Mouse (Mus musculus): Measurements from ENCODE around the gene Pmepa1. TPM values are rescaled to one million over a fixed set of nuclear protein-coding genes. Genes with fewer than 3 reads are reported as not detected.

The Pmepa1 gene
- polyA plus RNA-seq, 1 experiment: 25.1 TPM

- TF ChIP-seq EP300 (IDR thresholded peaks at IDR 0.05; ENCODE audit: insufficient read depth, low read depth, low read length) (no peak), CTCF (IDR thresholded peaks at IDR 0.05; ENCODE audit: low read depth, low read length) (no peak), POLR2A (IDR thresholded peaks at IDR 0.05; ENCODE audit: insufficient read depth, low read length) (no peak)
- Histone ChIP-seq H3K4me1 (ENCODE audit: control insufficient read depth, insufficient read depth, low read length) (peaks cover 33% of the 10 kb centered on the region), H3K4me3 (ENCODE audit: low read depth, low read length) (no peak overlapping the region), H3K9ac (ENCODE audit: low read depth, poor library complexity, severe bottlenecking) (no peak overlapping the region), H3K9me3 (replicated peaks; ENCODE audit: control insufficient read depth, insufficient read depth, low read length, poor library complexity, severe bottlenecking) (no peaks in the 10 kb centered on the region), H3K36me3 (ENCODE audit: control insufficient read depth, insufficient read depth, low read length, poor library complexity, severe bottlenecking) (no peaks in the 10 kb centered on the region), H3K27ac (ENCODE audit: insufficient read depth, low read length) (peak overlapping the region; percentile 28), H3K27me3 (ENCODE audit: control insufficient read depth, insufficient read depth, low read length, poor library complexity, severe bottlenecking) (no peaks in the 10 kb centered on the region)
Observed at GRCm38 (mm10) chr2:173235435-173236332, 40.6 kb downstream of the Pmepa1 start.

DNA sequence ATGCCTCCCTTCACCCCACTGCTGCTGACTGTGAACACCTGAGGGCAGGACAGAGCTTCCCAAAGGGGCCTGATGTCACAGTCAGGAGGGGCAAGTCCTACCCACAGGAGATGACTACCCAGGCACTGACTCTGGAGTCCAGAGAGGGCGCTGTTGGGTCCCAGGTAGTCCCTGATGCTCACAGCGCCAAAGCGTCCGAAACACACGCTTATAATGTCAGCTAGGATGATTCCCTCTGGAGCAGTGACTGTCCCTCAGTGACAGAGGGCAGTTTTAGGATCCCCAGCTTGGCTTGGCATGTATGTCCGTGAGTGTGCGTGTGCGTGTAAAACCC, 43.6 kb downstream of the Pmepa1 start:
- TF ChIP-seq POLR2A (IDR thresholded peaks at IDR 0.05; ENCODE audit: insufficient read depth, low read length) (no peak), CTCF (IDR thresholded peaks at IDR 0.05; ENCODE audit: low read depth, low read length) (peak; percentile 69), EP300 (IDR thresholded peaks at IDR 0.05; ENCODE audit: insufficient read depth, low read depth, low read length) (no peak)
- no peaks in the 10 kb centered on the region for H3K27me3 ChIP-seq (ENCODE audit: control insufficient read depth, insufficient read depth, low read length, poor library complexity, severe bottlenecking)
- no peaks in the 10 kb centered on the region for H3K9me3 ChIP-seq (replicated peaks; ENCODE audit: control insufficient read depth, insufficient read depth, low read length, poor library complexity, severe bottlenecking)
- H3K4me1 ChIP-seq (ENCODE audit: control insufficient read depth, insufficient read depth, low read length): peaks cover 29% of the 10 kb centered on the region
- no peak overlapping the region for H3K4me3 ChIP-seq (ENCODE audit: low read depth, low read length)
- H3K36me3 ChIP-seq (ENCODE audit: control insufficient read depth, insufficient read depth, low read length, poor library complexity, severe bottlenecking): no peaks in the 10 kb centered on the region
- H3K27ac ChIP-seq (ENCODE audit: insufficient read depth, low read length): no peak overlapping the region
- H3K9ac ChIP-seq (ENCODE audit: low read depth, poor library complexity, severe bottlenecking): no peak overlapping the region

DNA sequence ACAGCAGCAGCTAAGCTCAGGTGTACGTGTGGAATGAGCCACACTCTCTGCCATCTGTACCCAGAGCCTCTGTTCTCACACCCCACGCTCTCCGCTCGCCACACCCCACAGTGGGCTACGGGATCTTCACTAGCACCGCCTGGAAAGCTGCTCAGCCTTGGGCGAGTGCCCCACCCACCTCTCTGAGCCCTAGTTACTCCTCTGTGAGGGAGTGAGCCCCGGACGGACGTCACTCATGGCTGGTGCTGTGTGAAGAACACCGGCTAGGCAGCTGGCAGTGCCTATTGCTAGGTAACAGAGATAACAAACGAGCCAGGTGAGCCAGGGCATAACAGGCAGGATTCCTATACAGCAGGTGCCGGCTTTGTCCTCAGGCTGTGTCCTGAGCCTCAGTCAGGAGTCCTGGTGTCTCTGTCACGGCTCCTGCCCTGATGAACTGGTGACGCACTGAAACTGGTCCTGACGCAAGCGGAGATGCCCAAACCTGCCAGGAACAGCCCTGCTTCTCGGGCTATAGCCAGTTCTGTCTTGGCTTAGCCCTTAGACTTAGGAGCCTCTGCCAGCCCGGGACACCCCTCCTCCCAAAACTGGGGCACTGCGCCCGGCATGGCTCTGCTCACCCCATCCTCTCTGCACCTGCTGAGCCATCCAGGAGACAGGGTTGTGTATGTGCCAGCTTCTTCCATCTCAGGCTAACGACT, 44.1 kb downstream of the Pmepa1 start:
- no peaks in the 10 kb centered on the region for H3K27me3 ChIP-seq (ENCODE audit: control insufficient read depth, insufficient read depth, low read length, poor library complexity, severe bottlenecking)
- no peak overlapping the region for H3K9ac ChIP-seq (ENCODE audit: low read depth, poor library complexity, severe bottlenecking)
- no peaks in the 10 kb centered on the region for H3K36me3 ChIP-seq (ENCODE audit: control insufficient read depth, insufficient read depth, low read length, poor library complexity, severe bottlenecking)
- TF ChIP-seq POLR2A (IDR thresholded peaks at IDR 0.05; ENCODE audit: insufficient read depth, low read length) (no peak), EP300 (IDR thresholded peaks at IDR 0.05; ENCODE audit: insufficient read depth, low read depth, low read length) (no peak), CTCF (IDR thresholded peaks at IDR 0.05; ENCODE audit: low read depth, low read length) (no peak)
- H3K27ac ChIP-seq (ENCODE audit: insufficient read depth, low read length): no peak overlapping the region
- H3K4me1 ChIP-seq (ENCODE audit: control insufficient read depth, insufficient read depth, low read length): peaks cover 24% of the 10 kb centered on the region
- H3K9me3 ChIP-seq (replicated peaks; ENCODE audit: control insufficient read depth, insufficient read depth, low read length, poor library complexity, severe bottlenecking): no peaks in the 10 kb centered on the region
- H3K4me3 ChIP-seq (ENCODE audit: low read depth, low read length): no peak overlapping the region

- Histone ChIP-seq H3K4me3 (ENCODE audit: low read depth, low read length) (peak overlapping the region; percentile 46), H3K27ac (ENCODE audit: insufficient read depth, low read length) (peak overlapping the region; percentile 62), H3K9me3 (replicated peaks; ENCODE audit: control insufficient read depth, insufficient read depth, low read length, poor library complexity, severe bottlenecking) (no peaks in the 10 kb centered on the region), H3K36me3 (ENCODE audit: control insufficient read depth, insufficient read depth, low read length, poor library complexity, severe bottlenecking) (no peaks in the 10 kb centered on the region), H3K4me1 (ENCODE audit: control insufficient read depth, insufficient read depth, low read length) (peaks cover 19% of the 10 kb centered on the region), H3K9ac (ENCODE audit: low read depth, poor library complexity, severe bottlenecking) (no peak overlapping the region), H3K27me3 (ENCODE audit: control insufficient read depth, insufficient read depth, low read length, poor library complexity, severe bottlenecking) (no peaks in the 10 kb centered on the region)
- TF ChIP-seq CTCF (IDR thresholded peaks at IDR 0.05; ENCODE audit: low read depth, low read length): peak; percentile 93
- no peak for TF ChIP-seq POLR2A (IDR thresholded peaks at IDR 0.05; ENCODE audit: insufficient read depth, low read length)
- no peak for TF ChIP-seq EP300 (IDR thresholded peaks at IDR 0.05; ENCODE audit: insufficient read depth, low read depth, low read length)
Observed at GRCm38 (mm10) chr2:173229578-173230224, 46.6 kb downstream of the Pmepa1 start.

- H3K4me3 ChIP-seq (ENCODE audit: low read depth, low read length): no peak overlapping the region
- TF ChIP-seq EP300 (IDR thresholded peaks at IDR 0.05; ENCODE audit: insufficient read depth, low read depth, low read length): no peak
- TF ChIP-seq CTCF (IDR thresholded peaks at IDR 0.05; ENCODE audit: low read depth, low read length): no peak
- TF ChIP-seq POLR2A (IDR thresholded peaks at IDR 0.05; ENCODE audit: insufficient read depth, low read length): no peak
- no peak overlapping the region for H3K27ac ChIP-seq (ENCODE audit: insufficient read depth, low read length)
- H3K27me3 ChIP-seq (ENCODE audit: control insufficient read depth, insufficient read depth, low read length, poor library complexity, severe bottlenecking): no peaks in the 10 kb centered on the region
- H3K4me1 ChIP-seq (ENCODE audit: control insufficient read depth, insufficient read depth, low read length): peaks cover 16% of the 10 kb centered on the region
- no peaks in the 10 kb centered on the region for H3K9me3 ChIP-seq (replicated peaks; ENCODE audit: control insufficient read depth, insufficient read depth, low read length, poor library complexity, severe bottlenecking)
- no peak overlapping the region for H3K9ac ChIP-seq (ENCODE audit: low read depth, poor library complexity, severe bottlenecking)
- H3K36me3 ChIP-seq (ENCODE audit: control insufficient read depth, insufficient read depth, low read length, poor library complexity, severe bottlenecking): no peaks in the 10 kb centered on the region
Observed at GRCm38 (mm10) chr2:173228567-173228966, 47.8 kb downstream of the Pmepa1 start.
